Mouse (Mus musculus) right cerebral cortex, adult 2 months (tissue): Measurements from ENCODE around the gene Cog8.
A peak's percentile ranks its signal among the peaks of the same experiment; 100 is the strongest.
"Not testable (repeated sequence)": the region's sequence is repeated elsewhere in the genome, so short reads cannot be mapped to it uniquely, and the experiment has no call there.

ENCODE experiments used
- DNase-seq, 2 experiments: peaks; one replicate each; pipeline ENCODE4 v3.0.0; 2021 to 2022; ENCODE audit warnings: low spot score in 2 of 2

Cog8 gene

GRCm38 (mm10) chr8:107045478-107045877, 11.0 kb downstream of the Cog8 start:
- no peak for DNase-seq

GRCm38 (mm10) chr8:107040632-107041031, 15.9 kb downstream of the Cog8 start:
- DNase-seq: no peak

- DNase-seq: no peak
Observed at GRCm38 (mm10) chr8:107036626-107037025, 19.9 kb downstream of the Cog8 start.

DNA sequence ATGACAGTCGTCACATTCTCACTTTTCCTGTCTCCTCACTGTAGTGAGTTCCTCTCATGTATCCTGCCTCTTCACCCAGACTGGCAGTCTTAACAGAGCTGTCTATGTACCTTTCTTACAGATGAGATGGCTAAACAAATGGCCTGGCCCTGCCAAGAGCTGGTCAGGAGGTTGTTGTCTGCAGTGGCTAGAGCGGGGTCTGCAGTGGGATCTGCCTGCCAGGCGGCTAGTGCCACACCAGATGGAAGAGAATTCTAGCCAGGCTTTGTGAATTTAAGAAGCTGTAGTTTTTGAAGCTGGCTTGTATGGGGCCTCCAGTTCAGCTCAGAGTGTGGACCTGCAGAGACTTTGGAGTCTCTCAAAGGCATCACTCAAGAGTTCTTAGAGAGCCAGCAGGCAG, 20.8 kb downstream of the Cog8 start:
- DNase-seq: no peak

- not testable (repeated sequence) for DNase-seq
Observed at GRCm38 (mm10) chr8:107033609-107034008, 22.9 kb downstream of the Cog8 start.

GRCm38 (mm10) chr8:107031577-107032090, 24.9 kb downstream of the Cog8 start:
- peak; percentile 31 to 48 for DNase-seq

DNA sequence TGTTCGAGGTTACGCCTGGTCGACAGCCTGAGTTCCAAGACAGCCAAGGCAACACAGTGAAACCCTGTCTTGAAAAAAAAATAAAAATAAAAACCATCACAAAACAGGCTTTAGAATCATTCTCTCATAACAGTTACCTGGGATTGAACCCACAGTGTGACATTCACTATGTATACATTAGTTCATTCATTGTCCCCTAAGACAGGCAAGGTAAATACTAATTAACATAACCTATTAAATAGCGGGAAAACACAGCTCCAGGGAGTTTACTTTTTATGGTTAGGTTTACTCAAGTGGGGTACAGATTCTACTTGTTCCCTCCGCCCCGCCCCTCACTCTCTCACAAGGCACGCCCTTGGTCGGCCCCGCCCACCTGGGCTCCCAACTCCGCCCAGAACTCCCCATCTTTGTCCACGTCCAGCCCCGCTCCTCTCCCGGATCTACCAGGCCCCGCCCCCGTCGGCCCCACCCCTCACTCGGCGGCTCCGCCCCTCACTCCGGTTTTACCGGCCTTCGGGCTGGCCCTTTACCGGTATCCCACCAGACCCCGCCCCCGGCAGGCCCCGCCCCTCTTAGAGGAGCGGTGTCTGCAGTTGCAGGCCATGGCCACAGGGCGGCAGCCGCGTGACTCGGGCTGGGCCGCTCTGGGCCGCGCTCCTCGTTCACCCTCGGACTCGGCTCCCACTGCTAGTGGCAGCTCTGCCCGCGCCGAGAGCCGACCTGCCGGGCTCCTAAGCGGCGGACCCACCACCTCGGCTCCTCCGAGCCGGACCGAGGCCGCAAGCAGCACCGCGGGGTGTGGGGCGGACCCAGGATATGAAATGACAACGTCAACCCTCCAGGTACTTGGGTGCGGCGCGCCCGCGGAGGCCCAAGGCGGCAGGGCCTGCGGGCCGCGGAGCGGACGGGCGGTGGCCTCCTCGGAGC, 25.6 kb downstream of the Cog8 start, which contains the start of gene Vps4a:
Gene Vps4a, plus strand, starts transcription at position 573 of the 927 bp plus-strand sequence.
- peak; percentile 94 to 95 for DNase-seq

- no peak for DNase-seq
Observed at GRCm38 (mm10) chr8:107030058-107030457, 26.4 kb downstream of the Cog8 start.

DNA sequence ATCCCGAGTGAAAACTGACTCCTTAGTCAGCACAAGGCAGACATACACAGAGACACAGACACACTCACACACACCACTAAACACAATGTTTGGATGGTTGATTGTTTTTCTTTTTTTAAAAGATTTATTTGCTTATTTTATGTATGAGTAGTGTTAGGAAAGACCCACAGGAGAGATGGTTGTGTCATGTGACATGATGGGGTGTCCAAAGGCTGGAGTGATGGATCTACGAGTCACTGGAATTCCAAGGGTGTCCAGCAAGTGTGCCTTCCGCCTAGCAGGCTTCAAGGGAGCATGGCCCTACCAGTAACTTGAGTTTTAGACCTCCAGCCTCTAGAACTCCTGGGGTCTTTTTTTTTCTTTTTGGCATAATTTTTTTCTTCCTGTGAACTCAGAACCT, 27.2 kb downstream of the Cog8 start:
- DNase-seq: no peak

- no peak for DNase-seq
Observed at GRCm38 (mm10) chr8:107023479-107023878, 33.0 kb downstream of the Cog8 start.

- DNase-seq: no peak
Observed at GRCm38 (mm10) chr8:107014915-107015314, 41.6 kb downstream of the Cog8 start.

- no peak for DNase-seq
Observed at GRCm38 (mm10) chr8:107012666-107013065, 43.8 kb downstream of the Cog8 start.

GRCm38 (mm10) chr8:107007795-107008194, 48.7 kb downstream of the Cog8 start:
- peak; percentile 39 to 47 for DNase-seq

DNA sequence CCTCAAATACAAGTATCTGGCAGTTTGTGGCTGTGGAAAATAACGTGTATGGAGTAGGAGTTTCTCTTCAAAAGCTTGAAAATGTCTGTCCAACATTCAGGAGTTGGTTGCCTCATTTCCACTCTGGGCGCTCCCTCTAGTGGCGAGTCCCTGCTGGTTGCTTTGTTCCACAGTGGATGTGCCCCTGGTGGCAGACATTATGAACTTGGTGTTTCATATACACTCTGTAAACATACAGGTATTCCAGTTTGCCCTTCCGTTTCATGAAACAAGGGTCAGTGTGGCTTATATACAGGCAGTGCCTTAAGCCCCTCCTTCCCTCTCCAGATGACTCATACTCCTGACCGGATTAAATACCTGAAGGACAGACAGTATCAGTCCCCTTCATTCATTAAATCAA, 54.0 kb downstream of the Cog8 start:
- peak; percentile 89 to 93 for DNase-seq

GRCm38 (mm10) chr8:106999068-106999467, 57.4 kb downstream of the Cog8 start:
- DNase-seq: no peak

DNA sequence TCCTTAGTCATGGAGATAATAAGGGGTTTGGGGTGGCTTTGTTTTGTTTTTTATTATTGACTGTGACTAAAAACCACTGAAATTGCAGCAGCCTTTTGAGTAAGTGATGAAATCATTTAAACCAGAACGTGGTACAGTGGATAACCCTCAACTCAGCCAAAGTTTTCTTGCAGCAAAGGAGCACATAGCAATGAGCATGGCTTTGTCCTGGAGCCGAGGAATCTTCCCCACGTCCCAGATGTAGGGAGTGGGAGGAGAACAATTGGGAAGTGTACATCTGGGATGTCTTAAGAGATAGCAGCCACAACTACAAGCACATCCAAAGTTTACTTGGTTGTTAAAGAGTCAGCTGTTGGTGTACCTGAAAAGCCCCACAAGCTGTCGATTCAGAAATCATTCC, 59.1 kb downstream of the Cog8 start:
- DNase-seq: no peak

DNA sequence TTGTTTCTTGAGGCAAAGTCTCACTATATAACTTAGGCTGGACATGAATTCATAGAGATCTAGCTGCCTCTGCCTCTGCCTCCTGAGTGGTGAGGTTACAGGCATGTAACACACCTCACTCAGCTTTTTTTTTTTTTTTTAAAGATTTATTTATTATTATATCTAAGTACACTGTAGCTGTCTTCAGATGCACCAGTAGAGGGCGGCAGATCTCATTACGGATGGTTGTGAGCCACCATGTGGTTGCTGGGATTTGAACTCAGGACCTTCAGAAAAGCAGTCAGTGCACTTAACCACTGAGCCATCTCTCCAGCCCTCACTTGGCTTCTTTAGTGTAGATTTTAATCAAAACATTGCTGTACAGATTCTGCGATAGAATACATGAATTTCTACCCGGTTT, 60.1 kb downstream of the Cog8 start:
- DNase-seq: not testable (repeated sequence)
